Mouse (Mus musculus) ES-Bruce4 (cell line): ENCODE measurements at regions not wholly inside any gene's neighbourhood (a gene's known extent, or its start where the extent isn't known, plus 50 kb on each side); places are given as distances from the start of the nearest gene placed in this dataset.

ENCODE experiments used
- CTCF ChIP-seq: IDR thresholded peaks from one replicate; pipeline ENCODE4 v1.8.1; 2011; ENCODE audit warnings: low read depth, low read length
- EP300 ChIP-seq: IDR thresholded peaks from 2 replicates; pipeline ENCODE4 v1.6.1; 2011; ENCODE audit warnings: low read depth, low read length; ENCODE audit not compliant: insufficient read depth
- POLR2A ChIP-seq: IDR thresholded peaks from one replicate; pipeline ENCODE4 v1.8.1; 2011; ENCODE audit warnings: low read length; ENCODE audit not compliant: insufficient read depth

DNA sequence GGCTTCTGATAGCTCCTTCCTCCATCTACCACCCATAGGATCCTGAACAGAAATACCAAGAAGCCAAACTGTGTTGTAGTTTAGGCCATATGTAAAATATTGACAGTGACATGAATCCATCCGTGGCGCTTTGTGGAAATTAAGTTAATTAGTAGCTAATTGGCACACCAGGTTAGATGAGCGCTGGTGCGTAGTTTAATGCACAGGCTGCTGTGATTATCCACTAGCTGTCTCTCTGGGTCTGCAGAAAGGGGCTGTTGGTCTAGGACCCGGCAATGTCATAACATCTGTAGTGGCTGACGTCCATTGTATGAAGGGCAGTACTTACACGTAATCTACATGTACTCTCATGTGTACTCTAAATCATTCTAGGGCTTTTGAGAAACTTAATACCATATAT lies 134.7 kb downstream of the Ifng start:
- TF ChIP-seq POLR2A (no peak), CTCF (no peak), EP300 (no peak)
